Mouse (Mus musculus) brain, embryonic 14.5 days (tissue): ENCODE measurements around the gene Panx3.

Experiments
- CTCF ChIP-seq: fragments of 200-500 bp; IDR thresholded peaks from 2 replicates; pipeline ENCODE4 v1.5.1; 2012; ENCODE audit warnings: inconsistent platforms, mild to moderate bottlenecking, moderate library complexity, borderline replicate concordance; ENCODE audit not compliant: insufficient read depth, insufficient read length; ENCODE audit errors: extremely low read depth
- POLR2A ChIP-seq: fragments of 200-500 bp; IDR thresholded peaks from 2 replicates; pipeline ENCODE4 v1.6.1; 2012; ENCODE audit warnings: mild to moderate bottlenecking, inconsistent platforms, borderline replicate concordance; ENCODE audit not compliant: poor library complexity, insufficient read depth, insufficient read length, severe bottlenecking; ENCODE audit errors: extremely low read depth

DNA sequence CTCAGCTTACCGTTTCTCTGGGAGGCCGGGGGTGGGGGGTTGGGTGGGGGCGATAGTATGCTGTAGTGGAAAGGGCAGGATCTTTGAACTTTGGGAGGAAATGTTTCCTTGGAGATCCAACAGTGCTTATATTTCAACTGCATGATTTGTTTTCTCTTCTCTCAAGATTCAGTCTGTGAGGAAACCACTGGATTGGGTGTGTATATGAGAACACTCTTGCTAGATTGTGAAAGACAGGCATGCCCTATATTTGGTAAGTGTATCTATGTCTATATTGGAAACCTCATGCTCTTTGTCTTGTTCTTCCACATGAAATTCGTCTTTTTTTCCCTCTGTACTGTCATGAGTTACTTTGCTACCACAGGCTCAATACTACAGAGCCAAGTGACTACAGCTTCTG is 643 bp upstream of the Panx3 start:
- no peak for TF ChIP-seq POLR2A
- TF ChIP-seq CTCF: no peak
